Mouse (Mus musculus) hindbrain, embryonic 14.5 days (tissue): Measurements from ENCODE around the gene Siae. TPM values are rescaled to one million over a fixed set of nuclear protein-coding genes. Genes with fewer than 3 reads are reported as not detected.

Experiments used
- ATAC-seq: fragments of 200-750 bp; cut with Nextera tagmentation; 2 replicates; pipeline ENCODE4 v1.8.0; 2017; ENCODE audit warnings: moderate number of reproducible peaks, mild to moderate bottlenecking, moderate TSS enrichment, moderate library complexity; ENCODE audit not compliant: low FRiP score
- DNase-seq: peaks from one replicate; pipeline ENCODE4 v3.0.0-alpha.2; 2015; ENCODE audit warnings: low spot score
- H3K27ac ChIP-seq: fragments of 300-500 bp; sonication (generic); 2 replicates; pipeline ENCODE4 v1.5.1; 2014; ENCODE audit warnings: mild to moderate bottlenecking, moderate library complexity
- H3K27me3 ChIP-seq: fragments of 300-500 bp; sonication (generic); 2 replicates; pipeline ENCODE4 v1.6.1; 2014; ENCODE audit warnings: mild to moderate bottlenecking, low read length, mixed read lengths; ENCODE audit not compliant: control insufficient read depth, insufficient read depth
- H3K36me3 ChIP-seq: fragments of 300-500 bp; sonication (generic); replicated peaks from 2 replicates; pipeline ENCODE4 v1.6.1; 2014; ENCODE audit not compliant: control insufficient read depth, insufficient read depth
- H3K4me1 ChIP-seq: fragments of 300-500 bp; sonication (generic); replicated peaks from 2 replicates; pipeline ENCODE4 v1.6.1; 2014; ENCODE audit warnings: antibody characterized with exemption, low read length, mixed read lengths; ENCODE audit not compliant: control insufficient read depth, insufficient read depth
- H3K4me2 ChIP-seq: fragments of 300-500 bp; sonication (generic); replicated peaks from 2 replicates; pipeline ENCODE4 v1.6.1; 2014; ENCODE audit warnings: mild to moderate bottlenecking, moderate library complexity
- H3K4me3 ChIP-seq: fragments of 300-500 bp; sonication (generic); replicated peaks from 2 replicates; pipeline ENCODE4 v1.5.1; 2014; ENCODE audit warnings: mild to moderate bottlenecking, low read length
- H3K9ac ChIP-seq: fragments of 300-500 bp; sonication (generic); 2 replicates; pipeline ENCODE4 v1.6.1; 2014
- H3K9me3 ChIP-seq: fragments of 300-500 bp; sonication (generic); 2 replicates; pipeline ENCODE4 v1.6.1; 2016; ENCODE audit warnings: low read length; ENCODE audit not compliant: control insufficient read depth
- WGBS: fragments of 180-500 bp; shearing (Covaris S2); extraction: QIAGEN DNeasy Blood & Tissue Kit; methylation state at CpG from one replicate; pipeline ENCODE4 v1.1.7; 2014; 5-methylcytosine and 5-hydroxymethylcytosine counted together
- polyA plus RNA-seq: library from polyadenylated mRNA; unstranded; fragments of >200 nt; fragmentation: Nextera tagmentation; extraction: Ambion mirVana; gene quantifications from 2 replicates; pipeline ENCODE4 v1.2.1, GENCODE M21; 2014

The Siae gene
- 14.2 and 14.3 TPM in 2 replicates for polyA plus RNA-seq

GRCm38 (mm10) chr9:37554838-37555748, at the start of gene Siae:
Gene Siae (plus strand): TSS chr9:37555698.
- Histone ChIP-seq H3K9ac (no peak within 1 kb of the TSS), H3K4me1 (0 out of 2 replicates have a peak, but pooled peaks cover 5% of the 10 kb centered on the region), H3K27ac (no peak within 1 kb of the TSS), H3K36me3 (no peaks in the 10 kb centered on the region), H3K4me2 (no peak within 1 kb of the TSS), H3K9me3 (no peaks in the 10 kb centered on the region), H3K4me3 (no peak within 1 kb of the TSS), H3K27me3 (peaks cover 41% of the 10 kb centered on the region)
- WGBS = 28% methylated on average over 7 of the region's 7 CpGs
- no peak for ATAC-seq
- no peak for DNase-seq

- no peak for ATAC-seq
- Histone ChIP-seq H3K27ac (no peak overlapping the region), H3K4me2 (no peak overlapping the region), H3K4me3 (no peak overlapping the region), H3K9me3 (no peaks in the 10 kb centered on the region), H3K4me1 (no peaks in the 10 kb centered on the region), H3K36me3 (no peaks in the 10 kb centered on the region), H3K9ac (no peak overlapping the region), H3K27me3 (no peaks in the 10 kb centered on the region)
- WGBS = 90% methylated on average over 1 of the region's 1 CpGs
- no peak for DNase-seq
Measured at GRCm38 (mm10) chr9:37506023-37506422, 49.5 kb upstream of the Siae start.

GRCm38 (mm10) chr9:37512097-37512496, 43.4 kb upstream of the Siae start:
- no peaks in the 10 kb centered on the region for H3K9me3 ChIP-seq
- ATAC-seq = no peak
- H3K4me2 ChIP-seq = no peak overlapping the region
- no peaks in the 10 kb centered on the region for H3K4me1 ChIP-seq
- H3K36me3 ChIP-seq = no peaks in the 10 kb centered on the region
- H3K4me3 ChIP-seq = no peak overlapping the region
- H3K27ac ChIP-seq = no peak overlapping the region
- WGBS = 98% methylated on average over 2 of the region's 2 CpGs
- no peak overlapping the region for H3K9ac ChIP-seq
- DNase-seq = no peak
- no peaks in the 10 kb centered on the region for H3K27me3 ChIP-seq

GRCm38 (mm10) chr9:37514456-37514855, 41.0 kb upstream of the Siae start:
- Histone ChIP-seq H3K27me3 (no peaks in the 10 kb centered on the region), H3K36me3 (peaks cover 9% of the 10 kb centered on the region), H3K4me2 (no peak overlapping the region), H3K27ac (no peak overlapping the region), H3K4me3 (no peak overlapping the region), H3K9ac (no peak overlapping the region), H3K9me3 (no peaks in the 10 kb centered on the region), H3K4me1 (no peaks in the 10 kb centered on the region)
- 86% methylated on average over 3 of the region's 3 CpGs for WGBS
- DNase-seq (no peak), ATAC-seq (no peak)

- 88% methylated on average over 1 of the region's 1 CpGs for WGBS
- no peak overlapping the region for H3K4me2 ChIP-seq
- no peak for ATAC-seq
Measured at GRCm38 (mm10) chr9:37517467-37517866, 38.0 kb upstream of the Siae start.

GRCm38 (mm10) chr9:37518991-37519390, 36.5 kb upstream of the Siae start:
- 87% methylated on average over 8 of the region's 8 CpGs for WGBS
- ATAC-seq (no peak), DNase-seq (no peak)

More at GRCm38 (mm10) chr9:37517467-37517866, 38.0 kb upstream of the Siae start:
- no peaks in the 10 kb centered on the region for H3K4me1 ChIP-seq
- no peaks in the 10 kb centered on the region for H3K9me3 ChIP-seq
- no peak for DNase-seq
- H3K4me3 ChIP-seq = no peak overlapping the region
- H3K9ac ChIP-seq = no peak overlapping the region
- H3K36me3 ChIP-seq = peaks cover 31% of the 10 kb centered on the region
- H3K27me3 ChIP-seq = no peaks in the 10 kb centered on the region
- no peak overlapping the region for H3K27ac ChIP-seq

GRCm38 (mm10) chr9:37519995-37520394, 35.5 kb upstream of the Siae start:
- no peak for ATAC-seq
- no peaks in the 10 kb centered on the region for H3K9me3 ChIP-seq

More at GRCm38 (mm10) chr9:37518991-37519390, 36.5 kb upstream of the Siae start:
- H3K27me3 ChIP-seq = no peaks in the 10 kb centered on the region
- no peak overlapping the region for H3K4me3 ChIP-seq
- no peak overlapping the region for H3K27ac ChIP-seq
- peaks cover 43% of the 10 kb centered on the region for H3K36me3 ChIP-seq
- H3K4me1 ChIP-seq = no peaks in the 10 kb centered on the region
- H3K9me3 ChIP-seq = no peaks in the 10 kb centered on the region
- no peak overlapping the region for H3K4me2 ChIP-seq
- H3K9ac ChIP-seq = no peak overlapping the region

GRCm38 (mm10) chr9:37525461-37525860, 30.0 kb upstream of the Siae start:
- ATAC-seq (no peak), DNase-seq (no peak)
- Histone ChIP-seq H3K9ac (no peak overlapping the region), H3K27ac (no peak overlapping the region), H3K4me1 (peaks cover 10% of the 10 kb centered on the region), H3K9me3 (no peaks in the 10 kb centered on the region), H3K4me2 (no peak overlapping the region), H3K27me3 (peaks cover 48% of the 10 kb centered on the region), H3K4me3 (no peak overlapping the region), H3K36me3 (peaks cover 37% of the 10 kb centered on the region)
- WGBS = 90% methylated on average over 2 of the region's 2 CpGs

More at GRCm38 (mm10) chr9:37519995-37520394, 35.5 kb upstream of the Siae start:
- Histone ChIP-seq H3K36me3 (peaks cover 49% of the 10 kb centered on the region), H3K27ac (no peak overlapping the region), H3K27me3 (no peaks in the 10 kb centered on the region), H3K4me1 (no peaks in the 10 kb centered on the region), H3K4me3 (no peak overlapping the region), H3K4me2 (no peak overlapping the region), H3K9ac (no peak overlapping the region)
- no peak for DNase-seq
- WGBS = 97% methylated on average over 2 of the region's 2 CpGs

- peaks cover 59% of the 10 kb centered on the region for H3K27me3 ChIP-seq
- H3K4me2 ChIP-seq = no peak overlapping the region
- no peak for DNase-seq
Measured at GRCm38 (mm10) chr9:37526443-37527395, 28.8 kb upstream of the Siae start.

More at GRCm38 (mm10) chr9:37526443-37527395, 28.8 kb upstream of the Siae start:
- H3K36me3 ChIP-seq = peaks cover 29% of the 10 kb centered on the region
- 24% methylated on average over 21 of the region's 21 CpGs for WGBS
- no peak overlapping the region for H3K9ac ChIP-seq
- ATAC-seq = no peak
- H3K4me3 ChIP-seq = no peak overlapping the region
- no peaks in the 10 kb centered on the region for H3K9me3 ChIP-seq
- H3K27ac ChIP-seq = no peak overlapping the region
- peaks cover 19% of the 10 kb centered on the region for H3K4me1 ChIP-seq
